Comparison of ENCODE assay signal across 22 mouse cellular contexts in genomic region chr1:30910172-30910571, GRCm38 (mm10).
"Had no signal": no experiment of that assay in that cellular context is flagged by ENCODE, and none has a peak within 500 bp of the region (broad histone marks: within the 10 kb centered on the region; RNA-seq: fewer than 3 reads in every experiment).

No protein-coding gene starts in this region.

- ATAC-seq: hindbrain, embryonic 16.5 days; hindbrain, postnatal 0 days; inflammation-experienced regulatory T-cells, adult 6 months; intestine, embryonic 15.5 days; intestine, embryonic 16.5 days; intestine, postnatal 0 days had no signal

- DNase-seq: heart, postnatal 10 days; heart, postnatal 14 days; heart, postnatal 36 days; heart, postnatal 4 days; kidney, adult 11 months; kidney, adult 18-20 months; kidney, adult 2 months; kidney, adult 8-10 months; kidney, adult 9 months; kidney, postnatal 10 days; kidney, postnatal 14 days; kidney, postnatal 25 days; kidney, postnatal 36 days; kidney, postnatal 4 days; layer of hippocampus, adult 9-11 months; layer of hippocampus, postnatal 36 days had no signal
